Mouse (Mus musculus) cerebellum, postnatal 25 days (tissue): ENCODE results near the gene Mettl7b.
A peak's percentile ranks its signal among the peaks of the same experiment; 100 is the strongest.

Experiments
- DNase-seq, 2 experiments: peaks; one replicate each; pipeline ENCODE4 v3.0.0; 2021; ENCODE audit warnings: mixed read lengths in 2 of 2

Mettl7b gene

GRCm38 (mm10) chr10:128918246-128918645 lies 42.5 kb downstream of the Mettl7b start:
- DNase-seq, result peak; percentile 98 to 99

DNA sequence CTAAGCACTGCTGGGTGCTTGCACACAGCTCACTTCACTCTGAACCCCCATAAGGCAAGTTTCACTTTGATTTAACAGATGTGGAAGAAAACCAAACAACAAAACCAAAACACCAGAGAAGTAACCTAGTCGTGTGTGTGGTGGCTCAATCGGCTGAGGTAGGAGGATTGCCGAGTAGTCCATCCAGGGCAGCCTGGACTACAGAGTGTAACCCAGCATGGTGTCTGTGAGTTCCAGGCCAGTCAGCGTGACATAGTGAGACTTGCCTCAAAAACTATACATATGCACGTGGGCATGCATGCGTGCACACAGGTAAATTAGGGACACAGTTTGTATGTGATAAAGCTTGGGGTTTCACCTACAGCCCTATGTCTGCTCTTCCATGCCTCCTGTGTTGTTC lies 43.4 kb downstream of the Mettl7b start:
- no peak for DNase-seq

- no peak for DNase-seq
These were observed 44.1 kb downstream of the Mettl7b start for GRCm38 (mm10) chr10:128916665-128917064.

DNA sequence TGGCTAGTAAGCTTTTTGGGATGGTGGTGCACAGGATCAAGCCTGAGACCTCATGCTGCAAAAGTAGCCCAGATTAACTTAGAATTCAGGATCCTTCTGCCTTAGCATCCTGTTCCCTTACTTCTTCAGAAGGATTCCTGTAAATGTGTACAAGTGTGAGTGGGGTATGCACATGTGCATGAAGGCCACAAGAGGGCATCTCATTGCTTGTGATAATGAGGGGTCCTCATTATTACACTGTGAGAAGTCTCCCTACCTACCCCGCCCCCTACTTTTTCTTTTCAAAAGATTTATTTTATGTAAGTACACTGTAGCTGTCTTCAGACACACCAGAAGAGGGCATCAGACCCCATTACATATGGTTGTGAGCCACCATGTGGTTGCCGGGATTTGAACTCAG lies 45.2 kb downstream of the Mettl7b start:
- DNase-seq, result no peak

DNA sequence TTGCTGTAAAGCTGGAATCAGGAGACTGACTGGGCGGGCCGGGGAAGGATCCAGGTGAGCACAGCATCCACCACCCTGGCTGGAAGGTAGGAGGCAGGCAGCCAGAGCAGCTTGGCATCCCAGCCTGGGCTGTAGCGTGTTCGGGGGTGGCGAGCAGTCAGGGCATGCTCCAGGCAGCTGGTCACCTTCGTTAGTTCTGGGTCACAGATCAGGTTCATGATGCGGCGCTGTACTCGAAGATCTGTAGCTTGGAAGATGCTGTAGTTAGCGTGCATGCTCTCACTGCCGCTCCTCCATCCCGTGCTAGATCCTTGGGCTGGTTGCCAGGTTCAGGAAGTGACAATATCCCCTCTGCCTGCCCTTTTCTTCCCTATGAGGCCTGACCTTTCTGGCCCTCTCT lies 47.1 kb downstream of the Mettl7b start:
- peak in 1 of 2 experiments; percentile 50 for DNase-seq

GRCm38 (mm10) chr10:128913219-128913618 lies 47.6 kb downstream of the Mettl7b start:
- peak; percentile 97 for DNase-seq

GRCm38 (mm10) chr10:128912791-128913190 lies 48.0 kb downstream of the Mettl7b start:
- no peak for DNase-seq

DNA sequence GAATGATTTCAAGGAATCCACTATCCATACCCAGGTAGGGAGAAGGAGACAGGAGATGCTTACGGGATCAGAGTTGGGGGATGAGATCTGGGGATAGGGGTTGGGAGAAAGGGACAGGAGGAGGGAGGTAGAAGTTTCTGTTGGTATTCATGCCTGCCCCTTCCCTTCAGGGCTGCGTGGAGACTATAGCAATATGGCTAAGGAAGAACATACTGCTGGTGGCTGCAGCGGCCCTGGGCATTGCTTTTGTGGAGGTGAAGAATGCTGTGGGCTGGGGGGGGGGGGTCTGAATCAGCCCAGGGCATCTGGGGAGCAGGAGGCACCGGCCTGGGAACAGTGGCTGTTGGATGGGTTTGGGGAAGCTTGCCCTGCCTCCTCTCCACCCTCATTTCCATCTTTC lies 48.5 kb downstream of the Mettl7b start:
- no peak for DNase-seq

DNA sequence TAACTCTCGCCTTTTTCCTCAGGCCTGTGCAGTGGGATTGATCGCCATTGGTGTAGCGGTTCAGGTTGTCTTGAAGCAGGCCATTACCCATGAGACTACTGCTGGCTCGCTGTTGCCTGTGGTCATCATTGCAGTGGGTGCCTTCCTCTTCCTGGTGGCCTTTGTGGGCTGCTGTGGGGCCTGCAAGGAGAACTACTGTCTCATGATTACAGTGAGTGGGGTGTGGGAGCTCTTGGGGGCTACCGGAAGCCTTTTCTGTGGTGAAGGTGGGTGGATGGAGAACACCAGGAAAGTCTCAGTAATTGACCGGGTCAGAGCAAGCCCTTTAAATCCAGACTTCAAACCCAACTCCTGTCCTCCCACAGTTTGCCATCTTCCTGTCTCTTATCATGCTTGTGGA lies 49.4 kb downstream of the Mettl7b start:
- DNase-seq, result no peak

- DNase-seq, result peak in 1 of 2 experiments; percentile 58
These were observed 50.5 kb downstream of the Mettl7b start for GRCm38 (mm10) chr10:128910066-128910841.

DNA sequence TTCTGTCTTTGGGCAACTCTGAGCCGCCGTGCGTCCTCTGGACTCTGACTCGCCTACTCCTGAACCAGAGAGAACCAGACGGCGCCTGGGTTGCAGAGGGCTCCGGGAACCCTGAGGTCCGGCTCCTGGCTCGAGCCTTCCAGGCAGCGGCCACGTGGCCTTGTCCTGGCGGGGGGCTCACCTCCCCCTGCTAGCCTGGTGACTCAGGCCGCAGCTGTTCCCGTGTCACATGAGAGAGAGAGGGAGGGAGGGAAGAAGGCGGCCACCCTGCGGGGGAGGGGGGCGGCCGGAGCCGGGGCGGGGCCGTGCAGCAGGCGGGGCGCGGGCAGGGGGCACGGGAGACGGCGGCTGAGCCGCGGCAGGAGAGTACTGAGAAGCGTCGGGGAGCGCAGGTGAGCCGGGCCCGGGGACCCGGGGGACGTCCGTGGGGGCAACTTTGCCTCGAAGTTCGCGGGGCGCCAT lies 51.2 kb downstream of the Mettl7b start:
- DNase-seq, result peak; percentile 62 to 81

DNA sequence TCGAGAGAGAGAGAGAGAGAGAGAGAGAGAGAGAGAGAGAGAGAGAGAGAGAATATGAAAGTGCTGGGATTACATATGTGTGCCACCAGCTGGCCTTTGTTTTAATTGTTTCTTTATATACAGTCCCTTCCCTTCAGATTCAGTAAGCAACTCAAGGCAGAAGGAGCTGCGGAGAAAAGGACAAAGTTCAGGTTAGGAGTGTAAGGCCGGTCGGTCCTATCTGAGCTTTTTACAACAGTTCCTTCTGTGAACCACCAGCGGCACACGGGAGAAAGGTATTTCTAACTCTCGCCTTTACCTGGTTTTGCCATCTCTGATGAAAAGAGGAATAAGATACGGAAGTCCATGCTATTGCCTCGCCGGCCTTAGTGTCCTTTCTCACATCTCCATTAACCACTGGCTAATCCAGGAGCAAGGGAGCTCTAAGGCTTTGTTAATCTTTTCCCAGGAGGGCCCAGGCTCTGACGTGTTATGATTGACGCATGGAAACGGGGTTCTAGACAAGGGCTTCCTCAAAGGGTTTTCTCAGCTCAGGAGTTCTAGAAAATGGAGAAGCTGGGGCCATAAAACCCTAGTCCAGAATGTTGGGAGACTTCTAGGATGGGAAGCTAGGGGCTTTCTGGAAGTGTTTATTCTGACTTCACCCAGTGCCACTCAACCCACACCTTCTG lies 51.9 kb downstream of the Mettl7b start:
- DNase-seq, result no peak
